Mouse (Mus musculus) frontal cortex, adult (tissue): ENCODE measurements at regions not wholly inside any gene's neighbourhood (a gene's known extent, or its start where the extent isn't known, plus 50 kb on each side); places are given as distances from the start of the nearest gene placed in this dataset.

Source experiments
- ATAC-seq: cut with Nextera tagmentation; 2 replicates; pipeline ENCODE4 v1.9.2; 2017; ENCODE audit warnings: mild to moderate bottlenecking, moderate library complexity, mixed read lengths; ENCODE audit not compliant: low TSS enrichment

DNA sequence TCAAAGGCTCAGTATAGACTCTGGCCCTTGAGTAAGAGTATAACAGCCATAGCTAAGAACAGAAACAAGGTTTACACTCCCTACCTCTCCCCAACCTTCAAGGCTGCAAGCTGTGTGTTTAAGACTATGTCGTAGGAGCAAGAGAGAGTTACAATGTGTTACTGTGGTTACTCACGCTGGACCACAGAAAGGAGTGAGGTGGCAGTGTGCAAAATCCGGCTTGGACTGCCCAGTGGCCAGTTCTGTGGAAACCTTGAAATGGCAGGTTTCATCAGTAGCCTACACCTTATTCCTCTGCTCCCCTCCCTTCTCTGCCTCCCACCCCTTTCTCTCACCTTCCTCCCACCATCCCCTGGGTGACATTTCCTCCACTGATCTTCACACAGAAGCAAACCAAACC lies 114.3 kb upstream of the Ado start:
- ATAC-seq = no peak

DNA sequence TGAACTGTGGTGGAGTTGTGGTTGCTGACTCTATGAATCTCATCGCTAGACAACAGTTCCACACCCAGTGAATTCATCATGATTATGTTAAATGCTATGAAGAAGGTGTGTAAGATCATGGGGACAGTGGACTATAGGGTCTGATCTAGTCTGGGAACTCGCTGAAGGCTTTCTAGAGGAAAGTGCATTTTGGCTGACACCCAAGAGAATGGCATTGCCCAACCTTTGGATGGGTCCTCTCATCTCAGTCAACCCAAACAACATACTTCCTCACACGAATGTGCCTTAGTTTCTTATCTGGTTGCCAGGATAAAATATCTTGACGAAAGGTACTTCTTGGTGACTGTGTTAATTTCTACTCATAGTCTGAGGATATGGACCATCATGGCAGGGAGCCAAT lies 112.9 kb upstream of the Ado start:
- no peak for ATAC-seq

DNA sequence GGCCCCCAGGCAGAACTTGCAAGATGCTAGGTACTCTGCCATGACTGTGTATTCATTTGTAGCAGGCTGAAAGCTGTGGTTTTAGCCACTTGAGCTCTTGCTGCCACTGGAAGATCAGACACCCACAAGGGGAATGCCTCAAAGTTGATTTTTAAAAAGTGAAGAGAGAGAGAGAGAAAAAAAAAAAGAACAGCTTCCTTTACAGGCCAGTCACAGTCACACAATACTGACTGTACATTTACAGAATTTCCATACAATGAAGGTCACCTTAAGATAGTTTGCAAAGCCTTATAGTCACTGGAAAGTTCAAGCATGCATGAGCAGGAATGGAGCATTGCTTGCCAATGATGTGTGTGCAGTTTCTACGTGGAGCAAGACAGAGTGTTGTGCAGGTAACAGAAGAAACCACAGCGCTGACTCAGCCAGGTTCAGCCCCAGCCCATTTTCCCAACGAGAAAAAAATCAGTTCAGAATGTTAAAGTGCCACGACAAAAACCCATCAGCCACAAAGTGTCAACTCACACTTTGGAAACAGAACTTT lies 109.3 kb upstream of the Ado start:
- no peak for ATAC-seq

DNA sequence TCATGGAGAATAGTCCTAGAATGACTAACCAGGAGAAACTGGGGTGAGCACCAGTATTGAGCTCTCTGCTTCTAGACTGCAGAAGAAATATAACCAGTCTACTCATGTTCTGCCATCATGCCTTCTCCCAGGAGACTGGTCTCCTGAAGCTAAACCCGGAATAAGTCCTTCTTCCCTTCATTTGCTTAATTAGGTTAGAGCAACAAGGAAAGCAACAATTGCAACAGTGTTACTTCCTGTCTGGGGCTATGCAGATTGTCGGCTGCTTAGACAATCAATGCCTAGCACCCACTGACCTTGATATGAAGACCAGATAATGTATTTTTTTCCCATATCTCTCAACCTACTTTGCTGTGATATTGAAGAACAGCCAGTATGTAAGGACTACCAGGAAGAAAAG lies 108.5 kb upstream of the Ado start:
- ATAC-seq = no peak

DNA sequence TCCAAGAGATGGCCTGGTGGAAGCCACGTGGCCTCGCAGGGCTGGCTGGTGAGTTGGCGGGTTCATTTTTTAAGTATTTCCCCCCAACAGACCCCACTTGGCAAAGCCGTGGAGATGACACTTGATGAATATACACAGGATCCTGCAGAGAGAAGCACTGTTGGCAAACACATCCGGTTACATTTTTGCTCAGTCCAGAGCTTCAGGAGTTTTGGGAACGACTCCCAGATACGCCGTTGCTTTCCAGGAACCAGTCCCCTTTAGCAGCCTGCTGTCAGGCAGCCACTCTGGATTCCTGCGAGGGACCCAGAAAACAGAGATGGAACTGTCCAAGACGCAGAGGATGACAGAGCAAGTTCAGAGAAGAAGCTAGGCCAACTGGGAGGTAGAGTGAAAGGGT lies 105.8 kb upstream of the Ado start:
- ATAC-seq = no peak

DNA sequence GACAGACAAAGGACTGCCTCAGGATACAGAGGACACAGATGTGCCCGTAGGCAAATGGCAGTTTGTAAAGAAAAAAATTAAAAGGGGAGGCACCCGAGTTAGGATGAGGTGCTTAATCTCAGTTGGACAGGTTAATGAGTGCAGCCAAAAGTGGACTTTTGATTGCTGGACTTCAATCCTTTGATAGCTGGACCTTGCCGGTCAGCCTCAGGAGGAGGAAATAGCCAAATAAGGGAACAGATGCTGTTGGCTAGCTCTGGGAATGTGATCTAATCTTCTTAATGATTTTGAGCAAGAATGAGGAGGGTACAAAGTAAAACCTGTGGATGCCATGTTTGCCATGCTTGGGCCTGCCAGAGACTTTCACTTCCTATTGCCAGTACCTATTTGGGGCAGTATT lies 103.5 kb upstream of the Ado start:
- no peak for ATAC-seq

DNA sequence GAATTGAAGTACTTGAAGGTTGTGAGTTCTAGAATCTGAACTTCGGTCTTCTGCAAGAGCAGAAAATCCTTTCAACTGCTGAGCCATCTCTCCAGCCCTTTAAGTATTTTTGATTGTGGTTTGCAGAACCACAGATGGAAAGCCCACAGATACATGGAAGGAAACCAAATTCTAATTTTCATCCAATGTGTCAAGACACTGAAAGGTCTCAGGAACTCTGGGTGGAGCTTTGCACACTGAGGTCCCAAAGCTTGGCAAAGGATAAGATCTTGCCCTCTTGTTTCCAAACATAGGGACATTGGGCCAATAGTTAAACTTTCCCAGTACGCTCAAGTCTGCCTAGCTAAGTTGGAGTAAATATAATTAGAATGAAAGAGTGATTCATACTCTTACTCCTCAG lies 102.6 kb upstream of the Ado start:
- ATAC-seq = no peak

DNA sequence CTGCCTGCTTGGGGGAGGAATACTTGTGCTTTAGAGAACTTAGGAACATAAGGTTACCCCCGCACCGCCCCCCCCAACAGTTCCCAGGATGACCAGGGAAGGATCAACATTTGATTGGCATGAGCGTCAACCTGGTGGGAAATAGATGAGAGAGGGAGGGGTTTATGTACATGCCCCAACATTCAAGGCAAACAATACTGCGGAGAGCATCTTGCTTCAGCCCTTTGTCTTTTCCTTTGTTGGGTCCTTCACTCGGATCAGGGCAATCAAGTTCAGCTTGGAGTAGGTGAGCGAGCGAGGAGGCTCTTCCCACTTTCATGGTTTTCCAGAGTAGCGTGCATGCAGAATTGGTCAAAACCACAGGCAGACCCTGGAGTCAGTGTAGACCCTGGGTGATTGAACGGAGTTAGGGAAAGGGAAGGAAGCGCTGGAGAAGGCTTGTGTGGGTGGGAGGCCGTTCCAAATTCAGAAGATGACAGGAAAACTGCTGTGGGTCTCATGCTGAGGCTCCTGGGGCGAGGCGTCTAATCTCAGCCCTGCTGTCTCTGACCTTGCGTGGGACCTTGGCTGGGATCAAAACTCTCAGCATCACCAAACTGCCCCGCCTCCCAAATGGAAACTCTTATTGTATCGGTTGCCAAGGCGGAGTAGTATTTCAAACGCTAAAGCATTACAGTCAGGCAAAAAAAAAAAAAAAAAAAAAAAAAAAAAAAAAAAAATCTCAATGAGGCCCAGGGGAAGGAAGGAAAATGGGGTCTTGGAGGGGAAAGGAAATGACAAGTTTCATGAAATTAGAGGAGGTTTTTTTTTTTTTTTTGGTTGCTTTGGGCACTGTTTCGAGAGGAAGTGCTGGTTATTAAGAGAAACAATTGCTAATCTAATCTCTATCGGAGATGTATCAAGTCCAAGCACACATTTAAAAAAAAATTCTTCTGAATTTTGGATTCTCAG lies 99.3 kb upstream of the Ado start:
- no peak for ATAC-seq

DNA sequence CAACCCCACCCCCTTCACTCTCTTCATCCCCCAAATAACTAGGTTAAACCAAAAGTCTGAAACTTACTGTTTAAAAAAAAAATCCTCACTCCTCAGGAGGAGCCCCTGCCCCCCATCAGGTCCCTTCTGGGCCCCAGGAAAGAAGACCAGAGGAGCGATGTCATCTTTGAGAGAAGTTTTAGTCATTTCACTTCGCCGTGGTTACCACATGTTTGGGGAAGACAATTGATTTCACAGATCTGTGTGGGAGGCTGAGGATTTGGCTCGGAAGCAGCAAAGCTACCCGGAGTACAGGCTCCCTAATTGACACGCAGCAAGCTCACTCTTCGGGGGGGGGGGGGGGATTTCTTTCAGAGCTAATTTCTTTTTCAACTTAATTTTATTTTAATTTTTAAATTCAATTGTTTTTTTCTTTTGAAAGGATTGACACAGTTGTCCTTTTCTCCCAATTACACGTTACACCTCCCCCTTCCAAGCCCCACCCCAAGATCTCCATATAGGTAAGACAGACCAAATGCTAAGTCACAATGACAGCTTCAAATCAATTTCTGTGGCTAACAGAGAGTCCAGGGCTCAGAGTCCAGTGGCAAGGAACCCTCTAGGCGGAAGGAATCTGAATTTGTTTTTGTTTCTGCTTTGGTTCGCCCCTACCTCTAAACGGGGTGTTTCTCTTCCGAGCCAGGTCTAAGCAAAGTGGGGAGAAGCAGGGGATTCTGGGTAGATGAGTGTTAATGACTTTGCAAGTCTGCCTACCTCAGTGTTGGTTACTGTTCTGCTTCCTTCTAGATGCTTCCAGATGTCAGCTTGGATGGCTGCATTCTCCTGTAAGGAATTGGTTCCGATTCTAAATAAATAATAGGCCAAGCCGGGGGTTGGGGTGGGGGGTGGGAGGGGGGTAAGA lies 98.2 kb upstream of the Ado start:
- ATAC-seq = no peak

DNA sequence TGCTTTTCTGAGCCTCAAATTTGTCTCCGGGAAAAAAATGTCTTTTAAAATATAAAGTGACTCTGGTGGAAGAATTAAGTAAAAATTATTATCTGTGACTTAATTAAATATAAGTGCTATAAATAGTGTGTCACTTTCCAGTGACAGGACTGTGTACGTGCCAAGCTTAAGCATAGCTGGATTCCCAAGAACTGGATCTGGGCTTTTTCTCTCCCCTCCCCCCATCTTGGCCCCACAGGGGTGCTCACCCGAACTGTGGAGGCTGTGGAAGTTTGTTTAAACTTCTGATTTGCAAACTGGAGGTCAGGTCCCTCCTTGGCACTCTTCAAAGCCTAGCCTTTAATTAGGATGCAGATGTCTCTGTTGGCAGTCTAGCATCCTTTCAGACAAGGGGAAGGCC lies 97.1 kb upstream of the Ado start:
- ATAC-seq = no peak

DNA sequence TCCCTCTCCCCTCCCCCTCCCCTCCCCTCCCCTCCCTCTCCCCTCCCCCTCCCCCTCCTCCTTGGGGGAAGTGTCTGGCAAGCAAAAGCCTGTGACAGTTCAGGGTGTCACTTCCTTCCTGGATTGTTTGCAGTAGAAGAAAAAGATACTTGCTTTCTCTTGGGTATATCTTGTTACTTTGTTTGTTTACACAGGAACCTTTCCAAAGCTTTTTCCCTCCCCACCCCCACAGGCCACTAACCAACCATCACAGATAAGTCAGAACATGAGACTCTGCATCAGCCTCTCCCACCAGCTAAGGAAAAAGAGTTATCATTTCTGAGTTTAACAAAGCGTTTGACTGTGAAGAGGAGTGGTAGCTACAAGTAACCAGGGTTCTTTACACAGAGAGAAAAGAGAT lies 95.5 kb upstream of the Ado start:
- ATAC-seq = no peak

DNA sequence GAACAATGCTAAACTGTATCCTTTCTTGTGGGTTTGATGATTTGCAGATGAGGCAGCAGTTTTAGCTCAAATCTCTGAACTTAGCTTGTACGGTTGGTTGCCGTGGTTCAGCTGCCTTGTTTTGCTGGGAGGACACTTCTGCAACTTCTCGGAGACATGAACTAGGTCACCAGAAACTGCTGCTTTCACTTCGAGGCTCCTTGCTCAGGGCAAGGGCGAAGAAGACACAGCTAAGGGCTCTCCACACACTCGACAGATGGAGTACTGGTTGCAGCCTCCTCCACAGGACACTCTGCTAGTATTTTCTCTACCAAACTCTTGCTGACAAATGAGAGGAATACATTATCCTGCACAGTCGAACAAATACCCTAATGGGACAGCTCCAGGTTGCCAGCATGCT lies 94.9 kb upstream of the Ado start:
- peak; percentile 80 for ATAC-seq

DNA sequence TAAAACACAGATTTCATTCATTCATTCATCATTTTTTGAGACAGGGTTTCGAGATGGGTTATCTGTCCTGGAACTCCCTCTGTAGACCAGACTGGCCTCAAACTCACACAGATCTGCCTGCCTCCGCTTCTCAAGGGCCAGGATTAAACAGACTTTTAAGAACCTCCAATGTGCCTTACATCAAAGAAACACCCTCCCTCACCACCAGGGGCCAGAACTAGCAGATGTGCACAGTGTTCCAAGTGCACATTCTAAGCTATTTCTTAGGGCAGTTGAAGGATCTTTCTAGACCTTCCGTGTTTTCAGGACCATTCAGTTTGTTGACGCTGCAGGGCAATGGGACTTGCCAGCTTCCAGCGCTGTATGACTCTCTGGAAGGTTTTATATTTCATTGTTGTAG lies 88.6 kb upstream of the Ado start:
- no peak for ATAC-seq

DNA sequence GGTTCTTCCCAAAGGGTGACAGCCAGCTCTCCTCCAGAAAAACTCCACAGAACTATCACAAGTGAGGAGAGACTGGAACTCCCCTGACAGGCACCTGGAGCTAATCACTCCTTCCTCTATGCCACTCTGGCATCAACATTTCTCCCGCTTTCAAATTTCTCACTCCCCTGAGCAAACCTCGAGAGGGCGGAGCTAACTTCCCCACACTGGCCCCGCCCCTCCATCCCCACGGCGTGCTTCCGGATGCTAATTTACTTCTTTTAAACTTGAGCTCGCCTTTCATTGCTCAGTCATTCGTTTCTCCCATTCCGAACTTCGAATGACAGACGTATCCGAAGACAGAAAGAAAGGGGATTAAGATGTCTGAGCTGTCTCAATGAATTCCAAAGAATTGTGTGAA lies 87.8 kb upstream of the Ado start:
- no peak for ATAC-seq

DNA sequence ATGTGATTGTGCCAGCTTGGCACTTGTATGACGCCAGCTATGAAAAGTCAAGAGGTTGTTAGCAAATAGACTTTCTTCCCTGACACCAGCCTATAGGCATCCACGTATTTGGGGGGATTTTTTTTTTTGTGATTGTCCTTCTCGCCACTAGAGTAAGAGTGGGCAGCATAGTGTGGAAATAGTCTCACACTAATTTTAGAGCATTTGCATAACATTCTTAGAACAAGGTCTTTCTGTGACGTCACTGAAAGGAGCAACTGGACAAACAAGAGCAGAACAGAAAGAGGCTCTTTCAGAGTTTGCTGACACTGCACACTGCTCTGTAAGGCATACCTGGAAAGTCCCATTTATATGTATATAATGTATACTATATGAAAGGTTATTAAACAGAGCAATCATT lies 86.0 kb upstream of the Ado start:
- no peak for ATAC-seq

DNA sequence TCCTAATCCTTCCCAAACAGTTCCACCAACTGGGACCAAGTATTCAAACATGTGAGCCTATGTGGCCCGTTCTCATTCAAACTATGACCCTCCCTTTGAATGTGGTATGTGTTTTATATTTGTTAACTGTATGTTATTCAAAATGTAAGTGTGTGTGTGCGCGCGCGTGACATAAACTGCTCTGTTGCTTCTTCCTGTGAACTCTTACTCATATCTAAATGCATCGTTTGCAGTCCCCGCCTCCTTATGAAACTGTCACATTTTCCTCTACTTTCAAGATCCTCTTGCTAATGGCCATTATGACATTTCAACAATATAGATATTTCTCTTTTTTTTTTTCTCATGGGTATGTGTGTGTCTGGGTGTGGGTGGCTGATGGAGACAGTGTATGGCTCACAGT lies 84.3 kb upstream of the Ado start:
- no peak for ATAC-seq

DNA sequence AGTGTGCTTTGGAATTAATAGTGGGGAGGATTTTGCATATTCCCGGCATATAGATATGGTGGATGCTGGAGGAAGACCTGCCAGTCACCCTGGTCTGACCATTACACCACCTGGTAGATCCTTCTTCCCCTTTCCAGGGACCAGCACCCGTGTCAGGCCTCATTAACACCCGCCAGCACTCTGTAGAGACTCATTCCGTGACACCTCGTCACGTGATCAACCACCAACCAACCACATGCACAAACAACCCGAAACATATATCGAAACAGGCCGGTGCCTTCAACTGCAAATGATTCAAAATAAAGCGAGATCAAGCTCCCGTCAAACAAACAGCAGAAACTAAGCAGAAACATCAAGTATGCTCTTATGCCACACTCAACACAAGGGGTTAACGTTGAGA lies 74.6 kb upstream of the Ado start:
- ATAC-seq = no peak

DNA sequence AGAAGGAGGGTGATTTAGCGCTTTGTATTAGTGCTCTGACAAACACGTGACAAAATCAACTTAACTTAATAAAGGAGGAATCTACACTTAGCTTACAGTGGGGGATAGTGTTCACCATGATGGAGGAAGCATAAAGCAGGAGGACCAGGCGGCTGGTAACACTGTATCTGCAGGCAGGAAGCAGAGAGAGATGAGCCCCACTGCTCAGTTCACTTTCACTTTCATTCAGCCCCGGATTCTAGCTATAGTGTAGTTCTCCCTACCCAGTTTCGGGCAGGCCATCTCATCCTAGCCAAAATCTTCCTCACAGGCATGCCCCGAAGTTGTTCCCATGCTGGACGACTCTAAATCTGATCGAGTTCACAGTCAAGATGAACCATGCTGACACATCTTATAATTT lies 71.3 kb upstream of the Ado start:
- no peak for ATAC-seq

DNA sequence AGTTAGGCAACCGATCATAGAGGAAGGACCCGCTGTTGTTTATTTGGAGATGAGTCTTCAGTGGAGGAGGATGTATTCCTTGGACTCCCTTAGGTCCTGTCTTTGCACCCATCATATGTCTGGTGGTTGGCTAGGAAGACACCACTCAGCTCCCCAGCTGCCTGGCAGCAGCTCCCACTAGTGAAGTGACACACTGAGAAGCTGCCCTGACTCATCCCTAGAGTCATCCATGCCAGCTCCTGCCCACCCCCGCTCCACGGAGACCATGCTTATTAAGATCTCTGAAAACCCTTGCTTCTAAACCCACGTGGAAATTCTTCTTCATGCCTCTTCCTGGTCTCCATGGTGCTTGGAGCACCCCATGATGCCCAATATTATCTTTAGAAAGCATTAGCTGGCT lies 69.4 kb upstream of the Ado start:
- peak; percentile 78 for ATAC-seq

DNA sequence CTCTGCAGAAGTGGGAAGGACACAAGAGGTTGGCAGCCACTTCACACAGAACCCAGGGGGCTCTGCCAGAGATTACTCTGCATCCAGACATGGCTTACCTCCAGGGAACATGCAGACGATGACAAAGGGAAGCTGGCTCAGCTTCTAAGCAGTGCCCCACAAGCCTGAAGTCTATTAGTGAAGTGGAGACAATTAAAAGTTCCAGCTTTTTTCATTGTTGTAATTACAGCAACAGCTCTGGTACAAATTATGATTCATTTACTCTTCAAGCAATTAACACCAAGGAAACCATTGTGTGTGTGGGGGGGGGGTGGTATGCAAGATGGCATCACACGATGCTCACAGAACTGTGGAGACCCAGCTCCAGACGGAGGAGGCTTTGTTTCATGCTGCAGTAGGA lies 66.3 kb upstream of the Ado start:
- no peak for ATAC-seq

DNA sequence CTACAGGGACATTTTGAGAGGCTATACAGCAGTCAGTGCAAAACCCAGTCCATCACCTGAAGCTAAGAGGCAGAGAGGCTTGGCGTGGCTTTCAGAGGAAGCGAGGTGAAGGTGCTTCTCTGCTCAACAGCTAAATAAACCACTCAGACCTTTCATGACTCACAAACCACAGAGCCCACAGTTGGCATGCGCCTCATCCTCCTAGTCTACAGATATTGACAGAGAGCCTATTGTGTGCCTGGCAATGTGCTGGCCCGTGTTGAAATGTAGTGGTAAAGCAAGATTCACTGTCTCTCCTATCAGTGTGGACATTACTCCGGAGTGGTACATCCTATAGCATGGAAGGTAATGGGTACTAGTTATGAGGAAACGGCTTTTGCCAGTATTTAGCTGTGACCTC lies 61.9 kb upstream of the Ado start:
- ATAC-seq = no peak

DNA sequence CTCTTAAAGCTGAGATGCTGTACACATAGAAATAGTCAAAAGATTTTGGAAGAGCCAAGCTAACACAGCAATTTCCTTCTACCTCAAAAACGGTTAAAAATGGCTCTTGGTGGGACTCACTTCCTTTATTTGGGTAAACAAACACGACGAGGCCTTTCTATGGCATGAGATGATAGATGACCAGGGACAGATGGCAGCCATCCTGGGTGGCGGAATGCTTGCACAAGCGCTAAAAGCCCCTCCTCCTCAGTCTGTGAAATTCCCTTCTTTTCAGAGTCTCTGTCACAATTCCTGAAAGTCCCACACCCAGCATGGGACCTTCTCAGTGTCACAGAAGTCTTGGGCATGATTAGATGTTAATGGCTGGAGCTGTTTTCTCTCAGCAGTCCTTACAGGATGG lies 59.3 kb upstream of the Ado start:
- no peak for ATAC-seq
